Mouse (Mus musculus) stomach, postnatal 0 days (tissue): ENCODE data around the gene Katnal1. TPM values are rescaled to one million over a fixed set of nuclear protein-coding genes. Genes with fewer than 3 reads are reported as not detected.

Experiments
- ATAC-seq: fragments of 200-750 bp; cut with Nextera tagmentation; 2 replicates; pipeline ENCODE4 v1.8.0; 2017; ENCODE audit not compliant: low FRiP score, low TSS enrichment
- DNase-seq: peaks from one replicate; pipeline ENCODE4 v3.0.0-alpha.2; 2016; ENCODE audit warnings: low spot score
- H3K27ac ChIP-seq: fragments of 300-500 bp; sonication (generic); replicated peaks from 2 replicates; pipeline ENCODE4 v1.5.1; 2014; ENCODE audit warnings: mild to moderate bottlenecking, control low read depth
- H3K27me3 ChIP-seq: fragments of 300-500 bp; sonication (generic); 2 replicates; pipeline ENCODE4 v1.6.1; 2014; ENCODE audit warnings: low read length; ENCODE audit not compliant: control insufficient read depth, insufficient read depth
- H3K36me3 ChIP-seq: fragments of 300-500 bp; sonication (generic); 2 replicates; pipeline ENCODE4 v1.6.1; 2014; ENCODE audit warnings: low read length, mixed read lengths; ENCODE audit not compliant: control insufficient read depth, insufficient read depth
- H3K4me1 ChIP-seq: fragments of 300-500 bp; sonication (generic); replicated peaks from 2 replicates; pipeline ENCODE4 v1.6.1; 2014; ENCODE audit warnings: antibody characterized with exemption; ENCODE audit not compliant: control insufficient read depth, insufficient read depth
- H3K4me2 ChIP-seq: fragments of 300-500 bp; sonication (generic); replicated peaks from 2 replicates; pipeline ENCODE4 v1.6.1; 2014; ENCODE audit warnings: low read depth, mild to moderate bottlenecking, control low read depth, moderate library complexity
- H3K4me3 ChIP-seq: fragments of 300-500 bp; sonication (generic); 2 replicates; pipeline ENCODE4 v1.5.1; 2014; ENCODE audit warnings: low read depth, low read length, control low read depth
- H3K9ac ChIP-seq: fragments of 300-500 bp; sonication (generic); 2 replicates; pipeline ENCODE4 v1.6.1; 2014; ENCODE audit warnings: mild to moderate bottlenecking, low read length, control low read depth, mixed read lengths
- H3K9me3 ChIP-seq: fragments of 300-500 bp; sonication (generic); 2 replicates; pipeline ENCODE4 v1.6.1; 2016; ENCODE audit warnings: low read length; ENCODE audit not compliant: control insufficient read depth
- CTCF ChIP-seq: IDR thresholded peaks from 2 replicates; pipeline ENCODE4 v1.5.1; 2016; ENCODE audit warnings: antibody characterized with exemption, low read depth, mild to moderate bottlenecking, moderate library complexity
- EP300 ChIP-seq: optimal IDR thresholded peaks from 2 replicates; pipeline ENCODE3; 2016; ENCODE audit warnings: antibody characterized with exemption
- WGBS: fragments of 180-500 bp; shearing (Covaris S2); extraction: QIAGEN DNeasy Blood & Tissue Kit; methylation state at CpG from one replicate; pipeline ENCODE4 v1.1.7; 2014; 5-methylcytosine and 5-hydroxymethylcytosine counted together
- polyA plus RNA-seq: library from polyadenylated mRNA; unstranded; fragments of >200 nt; fragmentation: Nextera tagmentation; extraction: Ambion mirVana; gene quantifications from 2 replicates; pipeline ENCODE4 v1.2.1, GENCODE M21; 2015

Katnal1 gene
- polyA plus RNA-seq, 1 experiment from 2014 or later, result 4.1 TPM

GRCm38 (mm10) chr5:148952419-148952818, 23.3 kb upstream of the Katnal1 start:
- Histone ChIP-seq H3K27ac (no peak overlapping the region), H3K9me3 (no peaks in the 10 kb centered on the region), H3K4me3 (no peak overlapping the region), H3K36me3 (no peaks in the 10 kb centered on the region), H3K9ac (no peak overlapping the region), H3K4me2 (no peak overlapping the region), H3K4me1 (no peaks in the 10 kb centered on the region), H3K27me3 (no peaks in the 10 kb centered on the region)
- peak; percentile 61 for DNase-seq
- TF ChIP-seq EP300 (no peak), CTCF (peak; percentile 72)
- 57% methylated on average over 6 of the region's 6 CpGs for WGBS
- ATAC-seq, result no peak

GRCm38 (mm10) chr5:148951360-148951759, 22.2 kb upstream of the Katnal1 start:
- Histone ChIP-seq H3K9me3 (no peaks in the 10 kb centered on the region), H3K27ac (no peak overlapping the region), H3K4me3 (no peak overlapping the region), H3K36me3 (no peaks in the 10 kb centered on the region), H3K4me1 (no peaks in the 10 kb centered on the region), H3K27me3 (no peaks in the 10 kb centered on the region), H3K4me2 (no peak overlapping the region), H3K9ac (no peak overlapping the region)
- TF ChIP-seq CTCF (no peak), EP300 (no peak)
- WGBS, result 76% methylated on average over 5 of the region's 5 CpGs
- no peak for DNase-seq
- ATAC-seq, result no peak

- no peak overlapping the region for H3K4me3 ChIP-seq
- H3K9me3 ChIP-seq, result no peaks in the 10 kb centered on the region
- 39% methylated on average over 15 of the region's 15 CpGs for WGBS
- no peak for DNase-seq
- TF ChIP-seq EP300 (no peak), CTCF (no peak)
- no peaks in the 10 kb centered on the region for H3K36me3 ChIP-seq
- no peak overlapping the region for H3K9ac ChIP-seq
- H3K4me2 ChIP-seq, result no peak overlapping the region
- H3K27ac ChIP-seq, result no peak overlapping the region
- H3K4me1 ChIP-seq, result no peaks in the 10 kb centered on the region
- no peak for ATAC-seq
- H3K27me3 ChIP-seq, result no peaks in the 10 kb centered on the region
Measured at GRCm38 (mm10) chr5:148950064-148950463, 20.9 kb upstream of the Katnal1 start.

- H3K36me3 ChIP-seq, result no peaks in the 10 kb centered on the region
- H3K4me1 ChIP-seq, result no peaks in the 10 kb centered on the region
- DNase-seq (no peak), ATAC-seq (no peak)
- no peak overlapping the region for H3K4me3 ChIP-seq
- WGBS, result 75% methylated on average over 9 of the region's 9 CpGs
- H3K27me3 ChIP-seq, result no peaks in the 10 kb centered on the region
- H3K9me3 ChIP-seq, result no peaks in the 10 kb centered on the region
- H3K9ac ChIP-seq, result no peak overlapping the region
- no peak overlapping the region for H3K4me2 ChIP-seq
- H3K27ac ChIP-seq, result no peak overlapping the region
- TF ChIP-seq CTCF (no peak), EP300 (no peak)
Measured at GRCm38 (mm10) chr5:148948577-148948976, 19.5 kb upstream of the Katnal1 start.

GRCm38 (mm10) chr5:148947412-148947811, 18.3 kb upstream of the Katnal1 start:
- no peaks in the 10 kb centered on the region for H3K4me1 ChIP-seq
- no peak overlapping the region for H3K9ac ChIP-seq
- no peaks in the 10 kb centered on the region for H3K27me3 ChIP-seq
- ATAC-seq (no peak), DNase-seq (no peak)
- H3K4me3 ChIP-seq, result no peak overlapping the region
- 86% methylated on average over 4 of the region's 4 CpGs for WGBS
- no peak overlapping the region for H3K27ac ChIP-seq
- H3K36me3 ChIP-seq, result no peaks in the 10 kb centered on the region
- no peak for TF ChIP-seq EP300
- TF ChIP-seq CTCF, result no peak
- no peak overlapping the region for H3K4me2 ChIP-seq
- no peaks in the 10 kb centered on the region for H3K9me3 ChIP-seq

GRCm38 (mm10) chr5:148946787-148947186, 17.7 kb upstream of the Katnal1 start:
- Histone ChIP-seq H3K9me3 (no peaks in the 10 kb centered on the region), H3K4me1 (no peaks in the 10 kb centered on the region), H3K36me3 (no peaks in the 10 kb centered on the region), H3K9ac (no peak overlapping the region), H3K4me2 (no peak overlapping the region), H3K27ac (no peak overlapping the region), H3K27me3 (no peaks in the 10 kb centered on the region), H3K4me3 (no peak overlapping the region)
- no peak for ATAC-seq
- DNase-seq, result no peak
- peak; percentile 64 for TF ChIP-seq CTCF
- no peak for TF ChIP-seq EP300
- WGBS, result 80% methylated on average over 5 of the region's 5 CpGs
